Mouse (Mus musculus) midbrain, embryonic 11.5 days (tissue): ENCODE results near the gene Cox19. TPM values are rescaled to one million over a fixed set of nuclear protein-coding genes. Genes with fewer than 3 reads are reported as not detected.
"Not testable (repeated sequence)": the region's sequence is repeated elsewhere in the genome, so short reads cannot be mapped to it uniquely, and the experiment has no call there.

Experiments used
- ATAC-seq: fragments of 200-750 bp; cut with Nextera tagmentation; 2 replicates; pipeline ENCODE4 v1.8.0; 2017; ENCODE audit warnings: moderate TSS enrichment, moderate library complexity; ENCODE audit not compliant: low FRiP score
- DNase-seq: peaks from one replicate; pipeline ENCODE4 v3.0.0; 2015; ENCODE audit warnings: low spot score; ENCODE audit errors: missing footprints
- H3K27ac ChIP-seq: fragments of 300-500 bp; sonication (generic); 2 replicates; pipeline ENCODE4 v1.5.1; 2014; ENCODE audit warnings: low read depth, low read length
- H3K27me3 ChIP-seq: fragments of 300-500 bp; sonication (generic); 2 replicates; pipeline ENCODE4 v1.6.1; 2014; ENCODE audit warnings: mild to moderate bottlenecking, low read length, moderate library complexity, mixed read lengths; ENCODE audit not compliant: control insufficient read depth, insufficient read depth
- H3K36me3 ChIP-seq: fragments of 300-500 bp; sonication (generic); 2 replicates; pipeline ENCODE4 v1.6.1; 2014; ENCODE audit warnings: mild to moderate bottlenecking, low read length, moderate library complexity, mixed read lengths; ENCODE audit not compliant: control insufficient read depth, insufficient read depth
- H3K4me1 ChIP-seq: fragments of 300-500 bp; sonication (generic); 2 replicates; pipeline ENCODE4 v1.6.1; 2014; ENCODE audit warnings: low read length; ENCODE audit not compliant: control insufficient read depth, insufficient read depth
- H3K4me2 ChIP-seq: fragments of 300-500 bp; sonication (generic); 2 replicates; pipeline ENCODE4 v1.6.1; 2014; ENCODE audit warnings: mild to moderate bottlenecking, moderate library complexity
- H3K4me3 ChIP-seq: fragments of 300-500 bp; sonication (generic); 2 replicates; pipeline ENCODE4 v1.5.1; 2014; ENCODE audit warnings: low read depth, low read length
- H3K9ac ChIP-seq: fragments of 300-500 bp; sonication (generic); 2 replicates; pipeline ENCODE4 v1.6.1; 2014; ENCODE audit warnings: low read length
- H3K9me3 ChIP-seq: fragments of 300-500 bp; sonication (generic); 2 replicates; pipeline ENCODE4 v1.6.1; 2016; ENCODE audit warnings: low read length; ENCODE audit not compliant: control insufficient read depth
- WGBS: fragments of 180-500 bp; shearing (Covaris S2); extraction: QIAGEN DNeasy Blood & Tissue Kit; methylation state at CpG from one replicate; pipeline ENCODE4 v1.1.7; 2014; 5-methylcytosine and 5-hydroxymethylcytosine counted together
- polyA plus RNA-seq: library from polyadenylated mRNA; unstranded; fragments of >200 nt; fragmentation: Nextera tagmentation; extraction: Ambion mirVana; gene quantifications from 2 replicates; pipeline ENCODE4 v1.2.1, GENCODE M21; 2014

The Cox19 gene
- polyA plus RNA-seq, 1 experiment from 2014 or later, result 133 TPM

DNA sequence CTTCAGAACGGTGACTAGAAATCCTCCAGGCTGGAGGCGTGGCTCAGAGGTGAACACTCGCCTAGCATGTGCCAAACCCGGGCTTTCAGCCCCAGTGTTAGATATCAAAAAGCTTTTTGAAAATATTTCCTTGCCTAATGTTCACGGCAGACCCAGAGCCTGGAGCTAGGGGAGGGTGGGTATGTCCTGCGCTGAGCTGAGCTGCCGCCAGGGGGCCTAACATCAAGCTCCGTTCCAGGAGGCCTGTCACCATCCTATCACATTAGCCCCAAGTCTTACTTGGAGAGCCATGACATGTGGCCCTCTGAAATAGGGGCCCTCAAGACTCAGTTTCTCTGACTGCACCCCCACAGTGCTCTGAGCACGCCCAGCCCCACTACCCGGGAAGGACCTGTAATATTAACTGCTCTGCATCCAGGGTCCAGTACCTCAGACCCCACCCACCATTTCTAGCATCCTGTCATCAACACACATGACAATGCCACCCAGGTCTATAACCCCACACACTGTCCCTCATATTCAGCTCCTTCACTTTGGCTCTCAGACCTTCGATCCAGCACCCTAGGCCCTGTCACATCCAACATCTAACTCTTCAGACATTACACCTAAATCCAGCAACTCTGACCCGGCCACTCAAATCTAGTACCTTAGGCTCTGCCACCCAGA is 7.1 kb downstream of the Cox19 start:
- Histone ChIP-seq H3K27me3 (no peaks in the 10 kb centered on the region), H3K4me1 (peaks cover 2% of the 10 kb centered on the region), H3K4me3 (peak overlapping the region; percentile 61), H3K27ac (no peak overlapping the region), H3K9me3 (no peaks in the 10 kb centered on the region), H3K4me2 (peak overlapping the region; percentile 88), H3K9ac (peak overlapping the region; percentile 83), H3K36me3 (peaks cover 4% of the 10 kb centered on the region)
- WGBS, result 6% methylated on average over 12 of the region's 12 CpGs
- DNase-seq (peak; percentile 99), ATAC-seq (peak; percentile 76)

DNA sequence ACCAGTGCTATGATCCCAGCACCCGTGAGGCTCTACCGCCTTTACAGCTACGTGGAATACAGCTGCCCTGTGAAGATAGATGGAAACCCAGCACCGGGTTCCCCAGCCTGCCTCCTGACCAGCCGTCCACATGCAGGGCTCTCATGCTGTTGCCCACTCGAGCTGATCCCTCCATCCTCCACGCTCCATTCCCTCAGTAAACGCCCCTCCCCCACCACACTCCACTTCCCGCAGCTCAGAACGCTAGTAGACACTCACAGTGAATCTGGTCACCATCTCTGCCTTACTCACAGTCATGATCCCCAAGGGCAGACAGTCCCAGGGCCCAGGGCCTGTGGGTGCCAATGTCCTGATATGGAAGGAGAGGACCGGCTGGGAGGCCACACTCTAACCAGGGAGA is 12.3 kb downstream of the Cox19 start:
- WGBS, result 80% methylated on average over 11 of the region's 11 CpGs
- DNase-seq, result no peak
- Histone ChIP-seq H3K27me3 (no peaks in the 10 kb centered on the region), H3K27ac (no peak overlapping the region), H3K36me3 (peaks cover 15% of the 10 kb centered on the region), H3K4me1 (peaks cover 1% of the 10 kb centered on the region; the same call in 1 of the 2 replicates), H3K4me2 (no peak overlapping the region), H3K9ac (no peak overlapping the region), H3K9me3 (no peaks in the 10 kb centered on the region), H3K4me3 (no peak overlapping the region)
- no peak for ATAC-seq

GRCm38 (mm10) chr5:139338403-139338802 is 12.8 kb downstream of the Cox19 start:
- H3K27me3 ChIP-seq, result no peaks in the 10 kb centered on the region
- no peak overlapping the region for H3K9ac ChIP-seq
- H3K4me1 ChIP-seq, result no peaks in the 10 kb centered on the region
- no peak for ATAC-seq
- H3K4me3 ChIP-seq, result no peak overlapping the region
- no peak overlapping the region for H3K4me2 ChIP-seq
- peaks cover 15% of the 10 kb centered on the region for H3K36me3 ChIP-seq
- H3K27ac ChIP-seq, result no peak overlapping the region
- WGBS, result 91% methylated on average over 3 of the region's 3 CpGs
- no peaks in the 10 kb centered on the region for H3K9me3 ChIP-seq
- no peak for DNase-seq

GRCm38 (mm10) chr5:139337826-139338370 is 13.3 kb downstream of the Cox19 start:
- no peak for DNase-seq
- H3K9ac ChIP-seq, result no peak overlapping the region
- peaks cover 15% of the 10 kb centered on the region for H3K36me3 ChIP-seq
- H3K4me2 ChIP-seq, result no peak overlapping the region
- H3K27ac ChIP-seq, result no peak overlapping the region
- no peaks in the 10 kb centered on the region for H3K9me3 ChIP-seq
- H3K4me3 ChIP-seq, result no peak overlapping the region
- 81% methylated on average over 13 of the region's 13 CpGs for WGBS
- ATAC-seq, result no peak
- H3K4me1 ChIP-seq, result no peaks in the 10 kb centered on the region
- H3K27me3 ChIP-seq, result no peaks in the 10 kb centered on the region

GRCm38 (mm10) chr5:139335634-139336033 is 15.6 kb downstream of the Cox19 start:
- 88% methylated on average over 4 of the region's 4 CpGs for WGBS
- H3K36me3 ChIP-seq, result peaks cover 11% of the 10 kb centered on the region

DNA sequence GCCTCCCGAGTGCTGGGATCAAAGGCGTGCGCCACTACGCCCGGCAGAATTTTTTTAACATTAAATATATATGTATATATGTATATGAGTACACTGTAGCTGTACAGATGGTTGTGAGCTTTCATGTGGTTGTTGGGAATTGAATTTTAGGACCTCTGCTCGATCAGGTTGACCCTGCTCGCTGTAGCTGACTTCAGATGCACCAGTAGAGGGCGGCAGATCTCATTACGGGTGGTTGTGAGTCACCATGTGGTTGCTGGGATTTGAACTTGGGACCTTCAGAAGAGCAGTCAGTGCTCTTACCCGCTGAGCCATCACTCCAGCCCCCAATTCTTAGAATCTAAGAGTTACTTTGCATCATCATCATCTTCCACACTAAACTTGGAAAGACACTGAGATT is 16.8 kb downstream of the Cox19 start:
- DNase-seq, H3K27ac ChIP-seq, H3K9me3 ChIP-seq, H3K9ac ChIP-seq, H3K4me3 ChIP-seq, H3K4me2 ChIP-seq, ATAC-seq, H3K27me3 ChIP-seq, H3K4me1 ChIP-seq: not testable (repeated sequence)
- peaks cover 11% of the 10 kb centered on the region for H3K36me3 ChIP-seq
- WGBS, result 84% methylated on average over 10 of the region's 10 CpGs

More at GRCm38 (mm10) chr5:139335634-139336033, 15.6 kb downstream of the Cox19 start:
- DNase-seq (no peak), ATAC-seq (no peak)
- H3K9me3 ChIP-seq, result no peaks in the 10 kb centered on the region
- H3K27ac ChIP-seq, result no peak overlapping the region
- H3K27me3 ChIP-seq, result no peaks in the 10 kb centered on the region
- no peak overlapping the region for H3K4me3 ChIP-seq
- H3K4me2 ChIP-seq, result no peak overlapping the region
- H3K9ac ChIP-seq, result no peak overlapping the region
- H3K4me1 ChIP-seq, result no peaks in the 10 kb centered on the region

DNA sequence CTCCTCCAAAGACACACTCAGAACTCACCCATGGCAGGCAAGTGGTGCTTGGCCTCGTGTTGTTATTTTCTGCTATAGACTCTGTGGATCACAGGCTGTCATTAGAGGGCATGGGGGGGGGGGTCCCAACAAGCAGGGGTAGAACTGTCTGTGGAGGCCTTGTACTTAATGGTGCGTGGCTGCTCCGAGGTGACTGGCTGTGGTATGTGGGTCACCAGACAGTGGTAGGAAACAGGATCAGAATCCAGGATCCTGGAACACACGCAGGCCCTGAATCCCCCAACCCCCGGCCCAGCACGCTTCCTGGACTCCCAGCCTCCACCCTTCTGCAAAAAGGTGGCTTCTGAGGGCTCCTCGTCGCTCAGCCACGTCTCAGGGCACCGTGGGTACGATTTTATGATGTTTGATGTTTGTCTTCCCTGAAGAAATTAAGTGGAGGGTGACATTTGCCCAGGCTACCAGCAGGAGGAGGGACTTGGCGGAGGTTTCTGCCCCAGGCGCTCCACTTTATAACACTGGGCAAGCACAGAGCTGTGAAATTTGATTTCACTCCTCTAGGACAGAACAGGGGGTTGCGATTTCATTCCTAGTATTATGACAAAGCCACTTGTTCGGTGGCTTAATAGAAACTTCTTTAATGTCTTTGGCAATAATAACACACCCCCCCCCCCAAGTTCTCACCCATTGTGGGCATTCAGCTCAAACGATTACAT is 17.8 kb downstream of the Cox19 start:
- Histone ChIP-seq H3K4me3 (no peak overlapping the region), H3K9ac (no peak overlapping the region), H3K4me2 (no peak overlapping the region), H3K27me3 (no peaks in the 10 kb centered on the region), H3K9me3 (no peaks in the 10 kb centered on the region), H3K4me1 (no peaks in the 10 kb centered on the region), H3K36me3 (peaks cover 5% of the 10 kb centered on the region), H3K27ac (no peak overlapping the region)
- DNase-seq (peak; percentile 79), ATAC-seq (no peak)
- WGBS, result 87% methylated on average over 16 of the region's 16 CpGs

- Histone ChIP-seq H3K9ac (no peak overlapping the region), H3K4me1 (no peaks in the 10 kb centered on the region), H3K27ac (no peak overlapping the region), H3K4me2 (no peak overlapping the region), H3K4me3 (no peak overlapping the region), H3K9me3 (no peaks in the 10 kb centered on the region), H3K36me3 (peaks cover 2% of the 10 kb centered on the region), H3K27me3 (no peaks in the 10 kb centered on the region)
- ATAC-seq, result 0 out of 2 replicates have a peak, but pooled peaks have one; percentile 10
- DNase-seq, result peak; percentile 54
- WGBS, result 86% methylated on average over 8 of the region's 8 CpGs
Observed at GRCm38 (mm10) chr5:139332590-139333272, 18.5 kb downstream of the Cox19 start.

DNA sequence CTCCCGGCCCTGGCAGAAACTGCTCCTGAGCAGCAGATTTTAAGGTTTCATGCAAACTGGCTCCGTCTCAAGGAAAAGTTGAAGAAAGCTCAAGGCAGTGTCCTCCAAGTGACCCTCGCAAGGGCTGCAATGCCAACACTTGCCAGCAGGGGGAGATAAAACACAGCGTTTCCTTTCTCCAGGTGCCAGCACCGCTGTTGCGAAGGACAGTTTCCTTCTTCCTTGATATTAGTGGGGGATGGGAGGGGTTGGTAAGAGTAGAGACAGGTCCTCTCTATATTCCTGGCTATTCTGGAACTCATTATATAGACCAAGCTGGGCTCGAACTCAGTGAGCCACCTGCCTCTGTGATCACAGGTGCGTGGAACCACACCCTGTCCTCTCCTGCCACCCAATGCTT is 19.5 kb downstream of the Cox19 start:
- H3K9ac ChIP-seq, result no peak overlapping the region
- ATAC-seq (peak; percentile 49), DNase-seq (peak; percentile 98)
- H3K4me2 ChIP-seq, result no peak overlapping the region
- no peaks in the 10 kb centered on the region for H3K9me3 ChIP-seq
- WGBS, result 19% methylated on average over 8 of the region's 8 CpGs
- no peaks in the 10 kb centered on the region for H3K4me1 ChIP-seq
- no peak overlapping the region for H3K4me3 ChIP-seq
- no peak overlapping the region for H3K27ac ChIP-seq
- no peaks in the 10 kb centered on the region; the same call in 1 of the 2 replicates for H3K36me3 ChIP-seq
- H3K27me3 ChIP-seq, result no peaks in the 10 kb centered on the region
